Mouse (Mus musculus): ENCODE measurements around the gene Megf11. TPM values are rescaled to one million over a fixed set of nuclear protein-coding genes. Genes with fewer than 3 reads are reported as not detected.

Gene Megf11
- polyA plus RNA-seq, 1 experiment from 2014 or later, result 0.51 TPM

- Histone ChIP-seq H3K4me1 (replicated peaks) (peaks cover 22% of the 10 kb centered on the region), H3K27me3 (no peaks in the 10 kb centered on the region), H3K36me3 (replicated peaks) (no peaks in the 10 kb centered on the region), H3K4me2 (peak overlapping the region; percentile 88), H3K27ac (replicated peaks) (peak overlapping the region; percentile 91), H3K4me3 (replicated peaks) (peak overlapping the region; percentile 99), H3K9me3 (replicated peaks) (no peaks in the 10 kb centered on the region), H3K9ac (peak overlapping the region; percentile 95)
- no peak for ATAC-seq (ENCODE audit: insufficient read depth)
- 3% methylated on average over 9 of the region's 9 CpGs for WGBS (ENCODE audit: insufficient replicate concordance)
Measured at GRCm38 (mm10) chr9:64736076-64736638, 350.7 kb downstream of the Megf11 start.

GRCm38 (mm10) chr9:64736639-64737405 lies 351.4 kb downstream of the Megf11 start:
- peak overlapping the region; percentile 91 for H3K27ac ChIP-seq (replicated peaks)
- no peaks in the 10 kb centered on the region for H3K27me3 ChIP-seq
- H3K4me1 ChIP-seq (replicated peaks), result peaks cover 18% of the 10 kb centered on the region
- H3K4me2 ChIP-seq, result peak overlapping the region; percentile 88
- H3K4me3 ChIP-seq (replicated peaks), result peak overlapping the region; percentile 99
- WGBS (ENCODE audit: insufficient replicate concordance), result under 1% methylated on average over 35 of the region's 35 CpGs
- H3K9ac ChIP-seq, result peak overlapping the region; percentile 95
- no peaks in the 10 kb centered on the region for H3K36me3 ChIP-seq (replicated peaks)
- peak; percentile 59 for ATAC-seq (ENCODE audit: insufficient read depth)
- no peaks in the 10 kb centered on the region for H3K9me3 ChIP-seq (replicated peaks)

DNA sequence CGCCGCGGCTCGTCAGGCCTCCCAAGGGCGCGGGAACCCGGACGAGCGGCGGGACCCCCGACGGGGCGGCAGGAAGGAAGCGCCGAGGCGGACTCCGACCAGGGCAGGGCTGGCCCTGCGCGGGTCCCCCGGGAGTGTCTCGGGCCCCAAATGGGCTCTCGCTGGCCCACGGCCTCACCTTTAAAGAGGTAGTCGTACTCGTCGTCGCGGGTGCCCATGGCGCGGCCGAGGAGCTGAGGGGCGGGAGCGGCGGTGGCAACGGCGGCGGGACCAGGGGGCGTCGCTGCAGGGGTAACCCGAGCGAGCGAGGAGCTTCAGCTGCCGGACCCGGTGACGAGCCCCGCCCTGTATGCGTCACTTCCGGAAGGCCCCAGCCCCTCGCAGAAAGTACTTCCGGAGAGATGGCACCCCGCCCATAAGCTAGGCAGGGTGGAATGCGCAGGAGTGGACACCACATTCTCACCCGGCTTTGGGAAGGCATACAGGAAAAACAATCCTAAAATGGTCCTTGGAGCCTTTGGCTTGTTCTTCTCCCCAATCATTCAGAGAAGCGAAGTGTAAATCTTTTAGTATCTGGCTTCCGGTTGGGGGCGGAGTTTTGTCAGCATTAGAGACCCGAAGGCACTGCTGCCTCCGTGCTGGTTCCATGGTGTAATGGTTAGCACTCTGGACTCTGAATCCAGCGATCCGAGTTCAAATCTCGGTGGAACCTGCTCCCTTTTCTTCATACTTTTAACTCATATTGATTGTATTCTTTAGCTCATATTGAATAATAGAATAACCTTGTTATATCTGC lies 352.2 kb downstream of the Megf11 start, which contains the start of gene Rab11a:
Gene Rab11a (minus strand): TSS at position 353 of the 796 bp plus-strand sequence.
- WGBS (ENCODE audit: insufficient replicate concordance), result under 1% methylated on average over 60 of the region's 61 CpGs
- ATAC-seq (ENCODE audit: insufficient read depth), result peak; percentile 94
- peak within 1 kb of the TSS; percentile 88 for H3K4me2 ChIP-seq

GRCm38 (mm10) chr9:64739001-64739400 lies 353.6 kb downstream of the Megf11 start:
- ATAC-seq (ENCODE audit: insufficient read depth), result no peak
- 60% methylated on average over 2 of the region's 2 CpGs for WGBS (ENCODE audit: insufficient replicate concordance)
- no peak overlapping the region for H3K9ac ChIP-seq

More for the DNA sequence above, 352.2 kb downstream of the Megf11 start, which contains the start of gene Rab11a:
- no peaks in the 10 kb centered on the region for H3K36me3 ChIP-seq (replicated peaks)
- peak within 1 kb of the TSS; percentile 99 for H3K4me3 ChIP-seq (replicated peaks)
- H3K4me1 ChIP-seq (replicated peaks), result peaks cover 18% of the 10 kb centered on the region
- H3K27me3 ChIP-seq, result no peaks in the 10 kb centered on the region
- no peaks in the 10 kb centered on the region for H3K9me3 ChIP-seq (replicated peaks)
- H3K9ac ChIP-seq, result peak within 1 kb of the TSS; percentile 95
- peak within 1 kb of the TSS; percentile 91 for H3K27ac ChIP-seq (replicated peaks)

GRCm38 (mm10) chr9:64742453-64742852 lies 357.0 kb downstream of the Megf11 start:
- H3K4me3 ChIP-seq (replicated peaks), result no peak overlapping the region
- whole genome bisulfite sequencing (ENCODE audit: insufficient replicate concordance), result 32% methylated on average over 1 of the region's 1 CpGs
- no peak overlapping the region for H3K27ac ChIP-seq (replicated peaks)
- H3K9me3 ChIP-seq (replicated peaks), result no peaks in the 10 kb centered on the region
- no peak overlapping the region for H3K4me2 ChIP-seq
- no peak for ATAC-seq (ENCODE audit: insufficient read depth)
- peaks cover 5% of the 10 kb centered on the region; the same call in 1 of the 2 replicates for H3K4me1 ChIP-seq (replicated peaks)
- H3K27me3 ChIP-seq, result no peaks in the 10 kb centered on the region
- H3K9ac ChIP-seq, result no peak overlapping the region
- H3K36me3 ChIP-seq (replicated peaks), result no peaks in the 10 kb centered on the region

More at GRCm38 (mm10) chr9:64739001-64739400, 353.6 kb downstream of the Megf11 start:
- no peaks in the 10 kb centered on the region for H3K27me3 ChIP-seq
- no peak overlapping the region for H3K4me2 ChIP-seq
- H3K9me3 ChIP-seq (replicated peaks), result no peaks in the 10 kb centered on the region
- peaks cover 18% of the 10 kb centered on the region for H3K4me1 ChIP-seq (replicated peaks)
- no peaks in the 10 kb centered on the region for H3K36me3 ChIP-seq (replicated peaks)
- no peak overlapping the region for H3K27ac ChIP-seq (replicated peaks)
- no peak overlapping the region for H3K4me3 ChIP-seq (replicated peaks)

- Histone ChIP-seq H3K27me3 (no peaks in the 10 kb centered on the region), H3K4me1 (replicated peaks) (no peaks in the 10 kb centered on the region), H3K9ac (no peak overlapping the region), H3K27ac (replicated peaks) (no peak overlapping the region), H3K4me2 (no peak overlapping the region), H3K4me3 (replicated peaks) (no peak overlapping the region), H3K36me3 (replicated peaks) (no peaks in the 10 kb centered on the region), H3K9me3 (replicated peaks) (no peaks in the 10 kb centered on the region)
- WGBS (ENCODE audit: insufficient replicate concordance), result 64% methylated on average over 4 of the region's 4 CpGs
- no peak for ATAC-seq (ENCODE audit: insufficient read depth)
Measured at GRCm38 (mm10) chr9:64747735-64748134, 362.3 kb downstream of the Megf11 start.

DNA sequence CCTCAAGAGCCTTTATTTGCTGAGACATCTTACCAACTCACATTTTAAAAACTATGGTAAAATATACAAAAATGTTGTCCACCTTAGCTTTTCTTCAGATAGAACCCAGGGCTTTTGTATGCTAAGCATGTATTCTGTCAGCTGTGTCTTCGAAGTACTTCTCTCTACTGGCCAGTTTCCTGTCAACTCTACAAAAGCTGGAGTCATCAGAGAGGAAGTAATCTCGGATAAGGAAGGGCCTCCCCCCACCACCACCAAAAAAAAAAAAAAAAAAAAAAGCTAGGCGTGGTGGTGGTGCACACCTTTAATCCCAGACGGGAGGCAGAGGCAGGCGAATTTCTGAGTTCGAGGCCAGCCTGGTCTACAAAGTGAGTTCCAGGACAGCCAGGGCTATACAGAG lies 363.9 kb downstream of the Megf11 start:
- H3K4me1 ChIP-seq (replicated peaks), result no peaks in the 10 kb centered on the region
- no peak overlapping the region for H3K27ac ChIP-seq (replicated peaks)
- 24% methylated on average over 6 of the region's 6 CpGs for WGBS (ENCODE audit: insufficient replicate concordance)
- no peaks in the 10 kb centered on the region for H3K27me3 ChIP-seq
- no peak overlapping the region for H3K9ac ChIP-seq
- ATAC-seq (ENCODE audit: insufficient read depth), result no peak
- no peaks in the 10 kb centered on the region for H3K36me3 ChIP-seq (replicated peaks)
- H3K9me3 ChIP-seq (replicated peaks), result no peaks in the 10 kb centered on the region
- no peak overlapping the region for H3K4me2 ChIP-seq
- H3K4me3 ChIP-seq (replicated peaks), result no peak overlapping the region

GRCm38 (mm10) chr9:64752575-64752974 lies 367.1 kb downstream of the Megf11 start:
- no peak overlapping the region for H3K4me3 ChIP-seq (replicated peaks)
- no peak overlapping the region for H3K27ac ChIP-seq (replicated peaks)
- no peak overlapping the region for H3K4me2 ChIP-seq
- H3K9ac ChIP-seq, result no peak overlapping the region
- H3K36me3 ChIP-seq (replicated peaks), result no peaks in the 10 kb centered on the region
- 32% methylated on average over 5 of the region's 5 CpGs for whole genome bisulfite sequencing (ENCODE audit: insufficient replicate concordance)
- H3K9me3 ChIP-seq (replicated peaks), result no peaks in the 10 kb centered on the region
- H3K4me1 ChIP-seq (replicated peaks), result no peaks in the 10 kb centered on the region
- no peak for ATAC-seq (ENCODE audit: insufficient read depth)
- no peaks in the 10 kb centered on the region for H3K27me3 ChIP-seq

DNA sequence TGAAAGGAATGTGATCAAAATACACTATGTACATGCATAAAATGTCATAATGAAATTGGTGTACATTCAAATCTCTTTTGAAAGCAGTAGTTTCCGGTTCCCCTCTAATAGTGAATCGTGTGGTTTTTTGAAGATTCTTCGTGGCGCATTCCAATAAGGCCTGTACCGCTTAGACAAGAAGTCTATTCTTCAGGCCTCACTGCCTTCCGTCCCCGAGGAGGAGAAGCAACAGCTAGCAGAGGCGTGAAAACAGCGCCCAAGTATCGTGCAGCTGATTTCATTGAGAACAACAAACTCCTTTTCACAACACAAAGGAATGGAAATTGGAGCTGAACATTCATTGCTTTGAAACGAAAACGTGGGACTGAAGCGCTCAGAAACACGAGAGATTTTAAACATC lies 372.6 kb downstream of the Megf11 start:
- no peaks in the 10 kb centered on the region for H3K9me3 ChIP-seq (replicated peaks)
- WGBS (ENCODE audit: insufficient replicate concordance), result 78% methylated on average over 14 of the region's 14 CpGs

More for the DNA sequence above, 372.6 kb downstream of the Megf11 start:
- H3K4me3 ChIP-seq (replicated peaks), result no peak overlapping the region
- H3K36me3 ChIP-seq (replicated peaks), result no peaks in the 10 kb centered on the region
- no peak overlapping the region for H3K27ac ChIP-seq (replicated peaks)
- ATAC-seq (ENCODE audit: insufficient read depth), result no peak
- no peak overlapping the region for H3K4me2 ChIP-seq
- no peaks in the 10 kb centered on the region for H3K4me1 ChIP-seq (replicated peaks)
- no peaks in the 10 kb centered on the region for H3K27me3 ChIP-seq
- no peak overlapping the region for H3K9ac ChIP-seq
